Mouse (Mus musculus) kidney, embryonic 15.5 days (tissue): ENCODE results near the gene Zfp978. TPM values are rescaled to one million over a fixed set of nuclear protein-coding genes. Genes with fewer than 3 reads are reported as not detected.
A peak's percentile ranks its signal among the peaks of the same experiment; 100 is the strongest.
"Not testable (repeated sequence)": the region's sequence is repeated elsewhere in the genome, so short reads cannot be mapped to it uniquely, and the experiment has no call there.

Source experiments
- ATAC-seq: fragments of 200-750 bp; cut with Nextera tagmentation; replicated peaks from 2 replicates; pipeline ENCODE4 v1.8.0; 2017; ENCODE audit warnings: moderate TSS enrichment; ENCODE audit not compliant: low FRiP score
- H3K27ac ChIP-seq: fragments of 300-500 bp; sonication (generic); 2 replicates; pipeline ENCODE4 v1.5.1; 2015; ENCODE audit warnings: mild to moderate bottlenecking, inconsistent platforms
- H3K27me3 ChIP-seq: fragments of 300-500 bp; sonication (generic); 2 replicates; pipeline ENCODE4 v1.6.1; 2015; ENCODE audit warnings: inconsistent platforms
- H3K36me3 ChIP-seq: fragments of 300-500 bp; sonication (generic); 2 replicates; pipeline ENCODE4 v1.6.1; 2015; ENCODE audit warnings: inconsistent platforms
- H3K4me1 ChIP-seq: fragments of 300-500 bp; sonication (generic); 2 replicates; pipeline ENCODE4 v1.6.1; 2015; ENCODE audit warnings: inconsistent platforms
- H3K4me2 ChIP-seq: fragments of 300-500 bp; sonication (generic); 2 replicates; pipeline ENCODE4 v1.6.1; 2015; ENCODE audit warnings: moderate library complexity, mild to moderate bottlenecking, inconsistent platforms
- H3K4me3 ChIP-seq: fragments of 300-500 bp; sonication (generic); replicated peaks from 2 replicates; pipeline ENCODE4 v1.5.1; 2015; ENCODE audit warnings: mild to moderate bottlenecking, inconsistent platforms
- H3K9ac ChIP-seq: fragments of 300-500 bp; sonication (generic); 2 replicates; pipeline ENCODE4 v1.6.1; 2015; ENCODE audit warnings: mild to moderate bottlenecking, inconsistent platforms
- H3K9me3 ChIP-seq: fragments of 300-500 bp; sonication (generic); replicated peaks from 2 replicates; pipeline ENCODE4 v1.6.1; 2016; ENCODE audit warnings: inconsistent platforms
- WGBS: fragments of 180-500 bp; shearing (Covaris S2); methylation state at CpG from one replicate; pipeline ENCODE4 v1.1.7; 2015; ENCODE audit warnings: mixed read lengths; 5-methylcytosine and 5-hydroxymethylcytosine counted together
- polyA plus RNA-seq: library from polyadenylated mRNA; unstranded; fragments of >200 nt; fragmentation: Nextera tagmentation; extraction: Ambion mirVana; gene quantifications from 2 replicates; pipeline ENCODE4 v1.2.1, GENCODE M21; 2015

Zfp978 gene
- polyA plus RNA-seq = 0.33 TPM in 1 of 2 replicates, not detected in the other

DNA sequence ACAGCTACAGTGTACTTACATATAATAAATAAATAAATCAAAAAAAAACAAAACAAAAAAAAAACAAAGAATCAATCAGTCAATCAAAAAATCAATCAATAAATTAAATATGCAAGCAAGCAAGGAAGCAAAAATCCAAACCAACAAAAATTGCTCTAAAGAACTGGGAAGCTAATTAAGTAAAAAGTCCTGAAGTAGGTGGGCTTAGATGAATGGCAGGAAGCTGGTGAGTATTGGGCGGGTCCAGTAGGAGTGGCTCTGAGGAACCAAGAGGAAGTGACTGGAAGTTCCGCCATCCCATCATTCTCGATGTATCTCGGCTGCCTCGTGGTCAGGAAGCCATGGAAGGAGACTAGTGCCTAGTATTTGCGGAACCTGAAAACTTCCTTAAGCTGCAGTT lies at the start of gene Zfp978:
TSS of gene Zfp978 (plus strand) at position 301 of the 400 bp plus-strand sequence.
- WGBS = no CpG with 5 or more reads among the region's 6 CpGs

DNA sequence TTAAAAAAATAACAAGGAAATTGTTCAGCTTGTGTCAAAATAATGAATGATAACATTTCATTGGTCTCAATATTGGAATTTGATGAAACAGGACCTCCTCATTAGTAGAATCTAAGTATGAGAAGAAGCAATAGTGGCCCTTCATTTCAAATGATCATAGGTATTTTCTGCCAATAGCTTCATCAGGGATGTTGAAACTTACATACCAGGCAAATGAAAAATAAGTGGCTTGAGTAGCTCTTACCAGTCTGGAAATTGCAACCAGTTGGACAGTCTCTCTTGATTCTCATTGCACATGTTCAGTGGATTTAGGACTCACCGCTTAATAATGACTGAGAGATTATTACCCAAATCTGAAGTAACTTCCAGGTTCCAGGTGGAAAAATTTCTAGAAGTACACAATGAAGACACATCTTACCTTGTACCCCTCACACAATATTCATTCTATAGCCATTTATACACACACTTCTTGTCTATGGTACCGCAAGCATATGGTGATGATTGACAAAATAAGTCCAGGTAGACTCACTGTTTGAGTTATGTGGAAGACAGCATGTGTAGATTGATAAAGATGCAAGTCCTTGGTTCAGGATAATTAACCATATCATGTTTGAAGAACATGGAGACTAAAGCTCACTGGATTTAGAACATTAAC lies 25.9 kb upstream of the Zfp978 start:
- not testable (repeated sequence) for H3K27ac ChIP-seq, H3K4me2 ChIP-seq, H3K36me3 ChIP-seq, H3K27me3 ChIP-seq, H3K4me1 ChIP-seq, H3K9ac ChIP-seq, H3K4me3 ChIP-seq
- 89% methylated on average over 2 of the region's 2 CpGs for WGBS
- peaks cover 60% of the 10 kb centered on the region for H3K9me3 ChIP-seq
- ATAC-seq = peak; percentile 9; the same call in 1 of the 2 replicates

More for the DNA sequence above, at the start of gene Zfp978:
- not testable (repeated sequence) for H3K4me3 ChIP-seq, H3K27me3 ChIP-seq, ATAC-seq, H3K4me1 ChIP-seq, H3K9ac ChIP-seq, H3K4me2 ChIP-seq, H3K27ac ChIP-seq, H3K9me3 ChIP-seq, H3K36me3 ChIP-seq

DNA sequence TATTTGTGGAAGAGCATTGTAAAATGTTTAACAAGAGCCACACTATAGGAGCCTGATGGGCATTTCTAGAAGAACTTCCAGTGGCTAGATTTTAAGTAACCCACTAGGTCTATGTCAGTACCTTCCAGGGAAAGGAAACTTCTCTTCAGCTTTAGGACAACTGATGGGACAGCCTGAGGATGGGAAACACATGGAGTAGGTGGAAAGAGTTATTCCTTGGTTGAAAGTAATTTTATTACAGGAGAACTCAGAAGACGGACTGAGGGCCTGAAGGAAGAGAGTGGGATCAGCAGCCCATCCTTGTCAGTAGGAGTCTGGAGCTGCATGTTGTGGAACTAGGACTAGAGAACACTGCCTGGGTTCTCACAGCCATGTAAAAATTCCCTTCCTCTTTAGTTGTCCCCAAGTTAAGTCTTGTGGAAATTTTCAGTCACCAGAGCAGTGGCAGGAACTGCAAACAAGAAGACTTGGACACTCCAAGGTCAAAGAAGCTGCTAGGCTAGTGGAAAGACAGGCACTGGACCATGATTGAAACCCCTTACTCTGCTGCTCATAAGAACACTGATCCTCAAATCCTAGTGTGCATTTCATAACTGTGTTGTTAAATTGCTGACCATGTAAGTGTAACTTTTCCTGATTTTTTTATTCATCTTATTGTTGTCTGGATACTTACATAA lies 25.3 kb upstream of the Zfp978 start:
- not testable (repeated sequence) for H3K27ac ChIP-seq, H3K4me2 ChIP-seq, H3K4me3 ChIP-seq, H3K27me3 ChIP-seq, H3K36me3 ChIP-seq, H3K9ac ChIP-seq, H3K4me1 ChIP-seq
- peak; percentile 40 for ATAC-seq
- peaks cover 64% of the 10 kb centered on the region for H3K9me3 ChIP-seq
- WGBS = 30% methylated on average over 1 of the region's 1 CpGs

GRCm38 (mm10) chr4:147336368-147337195 lies 24.5 kb upstream of the Zfp978 start:
- H3K27me3 ChIP-seq, H3K4me2 ChIP-seq, H3K36me3 ChIP-seq, H3K4me3 ChIP-seq, H3K4me1 ChIP-seq, H3K27ac ChIP-seq, H3K9ac ChIP-seq: not testable (repeated sequence)
- 66% methylated on average over 6 of the region's 6 CpGs for WGBS
- ATAC-seq = peak; percentile 74
- peaks cover 66% of the 10 kb centered on the region for H3K9me3 ChIP-seq

GRCm38 (mm10) chr4:147337520-147337919 lies 23.6 kb upstream of the Zfp978 start:
- not testable (repeated sequence) for H3K36me3 ChIP-seq, H3K4me2 ChIP-seq, H3K4me3 ChIP-seq, H3K4me1 ChIP-seq, H3K27me3 ChIP-seq, H3K9ac ChIP-seq, H3K27ac ChIP-seq, ATAC-seq
- peaks cover 67% of the 10 kb centered on the region for H3K9me3 ChIP-seq
- WGBS = 90% methylated on average over 2 of the region's 2 CpGs

DNA sequence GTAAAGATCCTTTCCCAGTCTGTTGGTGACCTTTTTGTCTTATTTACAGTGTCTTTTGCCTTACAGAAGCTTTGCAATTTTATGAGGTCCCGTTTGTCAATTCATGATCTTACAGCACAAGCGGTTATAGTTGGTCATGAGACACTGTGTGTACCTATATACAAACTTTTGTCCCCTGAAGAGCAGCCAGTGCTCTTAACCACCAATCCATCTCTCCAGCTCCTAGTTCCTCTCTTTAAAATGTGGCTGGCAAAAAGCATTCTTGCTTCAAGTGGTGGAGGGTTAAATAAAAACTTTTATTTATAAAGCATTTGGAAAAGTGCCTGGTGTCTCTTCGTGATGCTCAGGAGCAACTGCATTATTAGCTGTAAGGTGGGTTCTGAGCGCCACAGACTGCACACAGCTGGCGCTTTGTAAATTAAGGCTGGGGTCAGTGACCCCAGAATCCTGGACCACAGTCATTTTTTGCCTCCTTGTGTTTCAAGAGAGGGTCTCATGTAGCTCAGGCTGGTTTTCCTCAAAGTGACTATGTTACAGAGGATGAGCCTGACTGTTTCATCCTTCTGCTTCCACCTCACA lies 23.0 kb upstream of the Zfp978 start:
- H3K27ac ChIP-seq = no peak overlapping the region
- no peaks in the 10 kb centered on the region for H3K27me3 ChIP-seq
- H3K4me3 ChIP-seq = no peak overlapping the region
- no peaks in the 10 kb centered on the region for H3K36me3 ChIP-seq
- 72% methylated on average over 5 of the region's 5 CpGs for WGBS
- H3K9ac ChIP-seq = no peak overlapping the region
- peak; percentile 71 for ATAC-seq
- peaks cover 72% of the 10 kb centered on the region for H3K9me3 ChIP-seq
- no peak overlapping the region for H3K4me2 ChIP-seq
- no peaks in the 10 kb centered on the region for H3K4me1 ChIP-seq

- 74% methylated on average over 3 of the region's 3 CpGs for WGBS
- peaks cover 74% of the 10 kb centered on the region for H3K9me3 ChIP-seq
- not testable (repeated sequence) for H3K9ac ChIP-seq, H3K4me2 ChIP-seq, H3K27ac ChIP-seq, H3K4me3 ChIP-seq, ATAC-seq, H3K27me3 ChIP-seq, H3K4me1 ChIP-seq, H3K36me3 ChIP-seq
Observed at GRCm38 (mm10) chr4:147338706-147339105, 22.4 kb upstream of the Zfp978 start.

DNA sequence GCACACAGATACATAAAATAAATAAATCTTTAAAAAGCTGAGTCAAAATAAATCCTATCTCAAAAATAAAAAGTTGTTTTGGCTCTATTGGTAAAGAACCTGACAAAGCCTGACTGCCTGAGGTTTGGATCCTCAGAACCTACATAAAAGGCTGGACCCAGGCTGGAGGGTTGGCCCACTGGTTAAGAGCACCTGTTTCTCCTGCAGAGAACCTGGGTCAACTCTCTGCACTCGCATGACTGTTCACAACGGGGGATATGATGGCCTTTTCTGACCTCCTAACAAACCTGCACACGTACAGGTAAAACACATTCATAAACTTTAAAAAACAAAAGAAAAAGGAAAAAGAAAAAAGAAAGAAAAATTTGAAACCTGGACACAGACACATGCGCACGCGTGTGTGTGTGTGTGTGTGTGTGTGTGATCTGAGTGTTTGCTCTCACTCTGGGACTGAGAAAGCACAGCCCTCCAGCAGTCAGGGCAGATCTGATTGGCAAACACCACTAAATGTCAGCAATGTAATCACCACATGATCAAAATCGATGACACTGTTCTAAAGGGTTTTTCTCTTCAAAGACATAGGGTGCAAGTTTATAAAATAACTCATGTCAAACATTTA lies 21.4 kb upstream of the Zfp978 start:
- H3K4me2 ChIP-seq, H3K36me3 ChIP-seq, H3K27me3 ChIP-seq, H3K4me3 ChIP-seq, H3K9ac ChIP-seq, H3K4me1 ChIP-seq, ATAC-seq, H3K27ac ChIP-seq: not testable (repeated sequence)
- peaks cover 71% of the 10 kb centered on the region for H3K9me3 ChIP-seq
- 71% methylated on average over 7 of the region's 7 CpGs for WGBS

GRCm38 (mm10) chr4:147340236-147340635 lies 20.9 kb upstream of the Zfp978 start:
- H3K4me3 ChIP-seq, H3K9ac ChIP-seq, H3K4me1 ChIP-seq, H3K36me3 ChIP-seq, H3K27ac ChIP-seq, ATAC-seq, H3K27me3 ChIP-seq, H3K4me2 ChIP-seq: not testable (repeated sequence)
- peaks cover 70% of the 10 kb centered on the region for H3K9me3 ChIP-seq
- 68% methylated on average over 3 of the region's 3 CpGs for WGBS

DNA sequence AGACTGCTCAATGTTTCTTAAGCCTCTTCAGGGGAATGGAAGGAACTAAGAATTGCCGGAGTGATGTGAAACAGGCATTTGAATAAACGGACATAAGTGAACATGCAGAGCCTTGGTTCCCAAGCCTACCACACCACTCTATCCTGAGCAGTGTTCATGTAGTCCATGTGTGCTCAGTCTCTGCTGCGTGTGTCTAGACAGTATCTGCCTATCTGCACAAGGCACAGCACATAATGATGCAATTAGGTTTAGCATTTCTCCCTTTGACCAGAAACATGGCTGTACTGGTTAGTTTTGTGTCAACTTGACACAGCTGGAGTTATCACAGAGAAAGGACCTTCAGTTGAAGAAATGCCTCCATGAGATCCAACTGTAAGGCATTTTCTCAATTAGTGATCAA lies 20.2 kb upstream of the Zfp978 start:
- 82% methylated on average over 3 of the region's 3 CpGs for WGBS
- not testable (repeated sequence) for H3K4me1 ChIP-seq, H3K4me2 ChIP-seq, H3K27me3 ChIP-seq, H3K4me3 ChIP-seq, H3K36me3 ChIP-seq, ATAC-seq, H3K9ac ChIP-seq, H3K27ac ChIP-seq
- H3K9me3 ChIP-seq = peaks cover 63% of the 10 kb centered on the region

- peak; percentile 87 for ATAC-seq
- not testable (repeated sequence) for H3K4me2 ChIP-seq, H3K4me1 ChIP-seq, H3K27me3 ChIP-seq, H3K27ac ChIP-seq, H3K36me3 ChIP-seq, H3K4me3 ChIP-seq, H3K9ac ChIP-seq
- H3K9me3 ChIP-seq = peaks cover 54% of the 10 kb centered on the region
- 74% methylated on average over 6 of the region's 6 CpGs for WGBS
Observed at GRCm38 (mm10) chr4:147343042-147343908, 17.8 kb upstream of the Zfp978 start.
